Mouse (Mus musculus): ENCODE measurements around the gene Olfr1336.
"Not testable (repeated sequence)": the region's sequence is repeated elsewhere in the genome, so short reads cannot be mapped to it uniquely, and the experiment has no call there.

Gene Olfr1336

DNA sequence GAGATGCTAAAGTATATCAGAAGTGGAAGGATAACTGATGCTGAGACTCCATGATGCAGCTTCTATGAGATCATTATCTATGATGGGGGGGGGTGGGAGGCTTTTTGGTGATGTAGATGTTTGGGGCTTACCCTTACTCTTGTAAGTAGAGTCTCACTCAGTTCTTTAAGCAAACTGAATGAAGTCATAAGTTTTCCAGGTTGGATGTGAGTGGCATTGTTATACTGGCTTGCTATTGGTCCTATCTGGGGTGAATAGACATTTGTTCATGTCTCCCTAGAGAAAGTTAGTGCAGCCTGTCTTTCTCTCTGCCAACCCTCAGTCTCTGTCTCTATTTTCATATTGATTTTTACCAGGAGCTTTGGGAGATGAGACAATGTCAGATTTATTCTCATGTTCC lies at the start of gene Olfr1336:
Gene Olfr1336 (plus strand): TSS at position 301 of the 400 bp plus-strand sequence.
- DNase-seq (ENCODE audit: low read depth, low spot score) = no peak

DNA sequence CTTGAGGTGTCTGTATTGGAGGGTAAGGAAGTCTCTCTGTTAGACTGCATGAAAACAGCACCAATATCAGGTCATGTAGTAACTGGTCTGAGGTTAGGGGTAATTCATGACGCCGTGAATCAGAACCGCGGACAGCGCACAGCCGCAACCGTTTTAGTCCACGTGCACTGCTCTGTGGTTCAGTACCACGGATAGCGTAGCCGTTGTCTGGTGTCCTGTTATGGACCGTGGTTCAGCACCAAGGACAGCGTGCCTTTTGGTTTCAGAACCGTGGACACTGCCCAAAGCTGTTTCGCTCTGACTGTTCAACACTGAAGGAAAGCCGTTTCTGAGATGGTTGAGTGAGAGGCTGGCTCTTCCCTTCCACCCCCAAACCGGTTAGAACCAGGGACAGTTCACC lies 45.9 kb upstream of the Olfr1336 start, which contains the start of gene Gm20715:
Gene Gm20715 (plus strand): TSS at position 235 of the 400 bp plus-strand sequence.
- peak; percentile 91 for DNase-seq (ENCODE audit: low read depth, low spot score)

GRCm38 (mm10) chr7:6414626-6415441 lies 41.1 kb upstream of the Olfr1336 start:
- DNase-seq (ENCODE audit: low read depth, low spot score) = no peak

- no peak for DNase-seq (ENCODE audit: low read depth, low spot score)
Measured at GRCm38 (mm10) chr7:6415442-6415787, 40.6 kb upstream of the Olfr1336 start.

GRCm38 (mm10) chr7:6419894-6420293 lies 36.1 kb upstream of the Olfr1336 start:
- no peak for DNase-seq (ENCODE audit: low read depth, low spot score)

- DNase-seq (ENCODE audit: low read depth, low spot score) = no peak
Measured at GRCm38 (mm10) chr7:6429381-6429780, 26.6 kb upstream of the Olfr1336 start.

DNA sequence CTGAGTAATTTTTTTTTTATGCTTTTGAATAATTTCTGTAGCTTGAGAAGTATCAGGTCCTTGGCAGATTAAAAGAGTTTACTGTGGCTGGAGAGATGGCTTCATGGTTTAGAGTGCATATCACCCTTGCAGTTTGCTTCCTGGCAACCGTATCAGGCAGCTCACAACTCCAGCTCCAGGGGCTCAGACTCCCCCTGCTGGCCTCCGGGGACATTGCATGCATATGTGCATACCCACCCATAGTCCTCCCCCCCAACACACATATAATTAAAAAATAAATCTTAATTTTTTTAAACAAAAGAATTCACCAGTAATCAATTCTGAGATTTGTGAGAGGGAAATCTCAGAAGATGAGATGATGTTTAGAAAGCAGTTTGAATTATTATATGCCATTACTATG lies 25.6 kb upstream of the Olfr1336 start:
- peak; percentile 49 for DNase-seq (ENCODE audit: low read depth, low spot score)

- DNase-seq (ENCODE audit: low read depth, low spot score) = no peak
Measured at GRCm38 (mm10) chr7:6438388-6438787, 17.6 kb upstream of the Olfr1336 start, which contains the start of gene Olfr1344. TSS of gene Olfr1344 (plus strand) at chr7:6438688.

DNA sequence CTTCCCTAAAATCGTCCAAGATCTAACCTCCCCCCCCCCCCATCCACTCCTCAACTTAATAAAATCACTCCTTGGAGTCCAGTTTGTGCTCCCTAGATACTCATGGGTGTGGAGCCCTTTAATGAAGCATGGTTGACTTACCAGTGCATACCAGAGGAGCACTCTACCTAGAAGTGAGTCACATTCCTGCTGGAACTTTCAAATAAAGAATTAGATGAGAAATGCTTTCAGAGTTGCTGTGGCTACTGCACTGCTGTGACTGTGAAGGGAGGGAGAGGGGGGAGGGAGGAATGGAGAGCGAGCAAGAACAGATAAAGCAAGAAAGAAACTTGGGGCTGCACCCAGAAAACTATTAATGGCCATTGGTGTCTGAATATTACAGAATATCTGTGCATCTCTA lies 14.8 kb upstream of the Olfr1336 start:
- DNase-seq (ENCODE audit: low read depth, low spot score) = no peak

GRCm38 (mm10) chr7:6447771-6448170 lies 8.2 kb upstream of the Olfr1336 start:
- DNase-seq (ENCODE audit: low read depth, low spot score) = no peak

GRCm38 (mm10) chr7:6456399-6456798 lies 431 bp downstream of the Olfr1336 start:
- no peak for DNase-seq (ENCODE audit: low read depth, low spot score)

DNA sequence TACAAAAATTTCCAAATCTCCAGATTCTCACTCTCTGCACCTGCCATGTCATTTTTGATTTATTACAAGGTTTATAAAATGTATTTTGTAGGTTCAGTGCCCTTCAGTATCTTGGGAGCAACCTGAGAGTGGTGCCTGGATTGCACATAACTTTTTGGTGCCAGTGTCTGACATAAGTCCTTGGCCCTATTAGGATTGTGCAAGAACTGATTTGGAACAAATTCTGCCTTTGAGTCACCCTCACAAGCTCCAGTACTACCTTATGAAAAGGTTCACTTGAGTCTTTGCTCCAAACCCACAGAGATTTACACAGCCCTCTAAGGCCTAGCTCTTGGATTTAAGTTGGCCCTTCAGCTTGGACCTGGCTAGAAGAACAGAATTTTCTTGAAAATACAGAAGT lies 11.0 kb downstream of the Olfr1336 start, which contains the start of gene Olfr1346:
Gene Olfr1346 (plus strand): TSS at position 151 of the 400 bp plus-strand sequence.
- DNase-seq (ENCODE audit: low read depth, low spot score) = no peak

DNA sequence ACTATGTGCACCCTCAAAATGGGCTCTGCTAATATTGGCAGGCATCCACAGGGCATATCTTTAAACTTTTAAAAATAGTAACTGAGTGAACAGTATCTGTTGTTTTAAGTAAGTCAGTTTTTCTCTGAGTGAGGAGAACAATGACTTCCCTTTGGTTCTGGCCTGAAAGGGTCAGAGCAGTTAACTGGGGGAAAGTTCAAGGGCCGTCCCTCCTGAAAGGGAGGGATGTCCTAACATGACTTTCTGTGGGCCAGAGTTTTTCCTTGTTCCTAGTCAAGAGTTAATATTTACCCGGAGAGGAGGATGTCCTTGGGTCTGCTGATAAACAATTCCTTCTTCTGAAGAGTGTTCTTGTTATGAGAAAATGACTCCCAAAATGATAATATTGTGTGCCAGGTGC lies 21.7 kb downstream of the Olfr1336 start:
- DNase-seq (ENCODE audit: low read depth, low spot score) = not testable (repeated sequence)

DNA sequence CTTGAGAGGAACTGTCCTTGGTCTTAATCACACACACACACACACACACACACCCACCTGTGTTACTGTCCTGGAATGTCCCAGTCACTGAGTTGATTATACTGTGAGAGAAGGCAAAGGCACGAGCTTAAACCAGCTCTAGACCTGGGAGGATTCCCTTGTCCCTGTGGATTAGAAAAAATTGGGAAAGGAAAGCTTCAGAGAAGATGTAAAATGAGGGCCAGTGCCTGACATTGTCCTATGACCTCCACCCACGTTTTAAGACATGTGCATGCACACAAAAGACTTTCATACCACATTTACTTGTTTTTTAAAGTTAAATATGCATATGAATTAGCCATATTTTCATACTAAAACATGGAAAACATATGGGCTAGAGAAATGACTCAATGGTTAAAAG lies 30.9 kb downstream of the Olfr1336 start, which contains the start of gene Olfr5:
Gene Olfr5 (minus strand): TSS at position 101 of the 400 bp plus-strand sequence.
- DNase-seq (ENCODE audit: low read depth, low spot score) = no peak

- no peak for DNase-seq (ENCODE audit: low read depth, low spot score)
Measured at GRCm38 (mm10) chr7:6499655-6500054, 43.7 kb downstream of the Olfr1336 start, which contains the start of gene Olfr1347. TSS of gene Olfr1347 (minus strand) at chr7:6499755.

DNA sequence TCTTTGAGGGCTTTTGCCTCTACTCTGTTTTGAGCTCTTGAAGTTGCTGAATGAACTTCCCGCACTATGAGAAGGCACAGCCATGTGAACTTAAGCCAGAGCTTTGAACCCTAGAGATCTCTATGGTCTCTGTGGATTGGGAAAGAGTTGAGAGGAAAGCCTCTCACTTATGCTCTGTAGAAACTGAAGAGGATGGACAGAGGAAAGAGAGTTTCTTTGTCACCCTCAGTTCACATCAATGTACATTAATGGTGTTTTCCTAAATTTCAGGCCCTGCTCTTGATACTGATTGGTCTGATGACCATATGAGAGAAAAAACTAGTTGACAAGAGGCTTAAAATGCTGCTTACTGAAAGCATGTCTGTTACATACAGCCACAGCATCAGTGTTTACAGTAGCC lies 52.7 kb downstream of the Olfr1336 start, which contains the start of gene Olfr1348:
Gene Olfr1348 (minus strand): TSS at position 101 of the 400 bp plus-strand sequence.
- no peak for DNase-seq (ENCODE audit: low read depth, low spot score)

Measured in A20 (cell line).